Mouse (Mus musculus): ENCODE results near the gene Tmod2. TPM values are rescaled to one million over a fixed set of nuclear protein-coding genes. Genes with fewer than 3 reads are reported as not detected.
A peak's percentile ranks its signal among the peaks of the same experiment; 100 is the strongest.
"Not testable (repeated sequence)": the region's sequence is repeated elsewhere in the genome, so short reads cannot be mapped to it uniquely, and the experiment has no call there.

Tmod2 gene
- total RNA-seq, 2 experiments from 2014 or later = 3.7 to 5.0 TPM

DNA sequence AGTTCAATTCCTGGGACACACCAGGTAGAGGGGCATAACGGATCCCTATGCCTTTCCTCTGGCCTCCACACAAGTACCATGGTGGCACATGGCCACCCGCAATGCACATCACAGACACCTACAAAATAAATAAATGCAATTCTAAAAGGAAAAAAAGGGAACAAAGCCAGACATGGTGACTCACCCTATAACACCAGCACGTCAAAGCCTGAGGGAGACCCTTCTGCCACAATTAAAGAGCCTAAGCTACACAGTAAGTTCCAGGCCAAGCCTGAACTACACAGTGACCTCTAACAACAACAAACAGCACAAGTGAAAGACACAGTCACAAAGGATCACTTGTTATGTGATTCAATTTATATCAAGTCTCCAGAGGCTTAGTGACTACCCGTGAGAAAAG lies 57.4 kb downstream of the Tmod2 start:
- no peak for DNase-seq (ENCODE audit: low spot score)

DNA sequence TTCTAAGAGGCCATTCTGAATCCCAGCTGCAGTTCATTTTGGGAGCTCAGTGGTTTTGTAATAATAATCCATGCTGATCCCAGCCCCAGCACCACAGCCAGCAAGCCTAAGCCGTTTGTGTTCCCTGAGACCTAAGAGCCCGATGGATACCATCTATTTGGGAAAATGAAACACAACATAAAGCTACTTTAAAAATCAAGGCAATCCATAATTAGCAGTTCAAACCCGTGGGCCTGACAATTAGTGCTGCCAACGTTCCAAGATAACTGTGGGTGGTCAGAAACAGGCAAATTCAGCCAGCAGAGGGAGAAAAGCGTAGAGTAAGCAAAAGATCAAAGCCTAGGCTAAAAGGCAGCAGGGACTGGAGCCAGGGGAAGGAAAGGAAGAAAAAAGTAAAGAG lies 59.8 kb downstream of the Tmod2 start:
- DNase-seq (ENCODE audit: low spot score) = no peak

DNA sequence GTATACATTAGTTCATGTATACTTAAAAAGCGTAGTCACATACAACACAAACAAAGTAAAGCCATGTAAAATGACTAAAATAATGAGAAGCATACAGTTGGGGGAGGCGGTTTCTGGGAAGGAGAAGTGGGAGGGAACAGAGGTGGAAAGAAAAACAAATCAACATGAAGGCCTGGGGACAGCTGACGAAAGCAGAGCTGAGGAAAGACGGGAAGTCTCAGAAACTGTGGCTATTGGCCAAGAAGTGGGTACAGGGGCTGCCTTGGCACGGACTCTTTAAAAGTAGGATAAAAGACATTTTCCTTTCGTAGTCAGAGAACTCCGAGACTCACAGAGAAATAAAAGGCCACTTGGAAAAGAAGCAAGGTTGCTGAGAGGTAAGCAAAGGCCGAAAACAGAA lies 62.1 kb downstream of the Tmod2 start:
- no peak for DNase-seq (ENCODE audit: low spot score)

DNA sequence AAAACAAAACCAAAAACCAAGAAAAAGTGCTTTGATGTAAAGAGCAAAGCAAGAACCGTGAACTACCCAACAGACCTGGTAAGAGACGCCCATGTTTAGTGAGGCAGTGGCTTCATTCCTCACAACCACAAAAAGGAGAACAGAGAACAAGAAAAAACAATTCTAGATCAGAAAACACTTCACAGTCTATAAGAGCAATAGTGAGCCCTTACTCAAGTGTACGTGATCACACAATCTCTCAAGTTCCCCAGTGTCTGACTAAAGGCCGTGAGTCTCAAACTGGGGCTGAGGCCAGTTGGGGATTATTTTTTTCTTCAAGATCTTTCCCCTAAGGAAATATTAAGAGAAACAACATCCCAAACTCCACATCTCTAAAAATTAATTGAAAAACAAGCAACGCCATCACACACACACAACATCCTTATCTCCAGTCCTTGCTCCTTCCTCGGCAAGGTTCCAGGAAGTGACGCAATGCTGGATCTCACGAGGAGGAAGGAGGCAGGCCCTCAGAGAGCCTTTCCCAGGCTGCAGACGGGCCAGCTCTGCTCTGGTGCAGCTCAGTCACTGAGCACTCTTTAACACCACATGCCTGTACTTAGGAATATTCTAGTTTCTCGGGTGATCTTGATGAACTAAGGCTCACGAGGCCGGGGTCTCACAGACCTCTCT lies 64.1 kb downstream of the Tmod2 start:
- DNase-seq (ENCODE audit: low spot score) = peak; percentile 90

DNA sequence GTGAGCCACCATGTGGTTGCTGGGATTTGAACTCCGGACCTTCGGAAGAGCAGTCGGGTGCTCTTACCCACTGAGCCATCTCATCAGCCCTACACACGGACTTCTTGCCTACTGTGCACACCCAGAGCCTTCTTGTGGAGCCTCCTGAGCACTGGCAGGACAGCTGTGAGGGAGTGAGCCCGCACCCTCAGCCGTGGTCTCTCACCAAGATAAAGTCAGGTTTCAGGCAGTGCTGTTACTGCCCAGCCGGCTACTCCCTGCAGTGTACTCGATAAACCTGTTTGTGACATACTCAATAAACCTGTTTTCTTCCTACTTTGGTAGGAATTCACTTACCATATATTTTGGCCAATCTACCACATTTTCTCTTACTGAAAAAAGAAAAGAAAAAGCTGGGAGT lies 65.6 kb downstream of the Tmod2 start:
- DNase-seq (ENCODE audit: low spot score) = no peak

DNA sequence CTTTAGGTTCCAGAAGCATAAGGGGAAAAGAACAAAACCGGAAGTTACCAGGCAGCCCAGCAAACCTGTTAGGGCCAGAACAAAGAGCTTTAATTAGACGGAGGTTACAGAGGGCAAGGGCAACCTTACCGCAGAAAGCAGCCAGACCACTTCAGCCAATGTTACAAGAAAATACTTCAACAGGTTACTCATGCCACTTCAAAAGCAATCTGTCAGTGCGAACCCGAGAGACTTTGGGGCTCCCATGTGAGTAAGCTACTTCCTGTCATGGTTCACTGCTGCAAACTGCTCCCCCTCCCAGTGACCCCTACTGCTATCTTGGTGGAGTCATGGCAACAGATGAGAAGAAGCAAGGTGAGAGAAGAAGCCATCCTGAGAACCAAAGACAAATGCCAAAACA lies 69.6 kb downstream of the Tmod2 start:
- no peak for DNase-seq (ENCODE audit: low spot score)

DNA sequence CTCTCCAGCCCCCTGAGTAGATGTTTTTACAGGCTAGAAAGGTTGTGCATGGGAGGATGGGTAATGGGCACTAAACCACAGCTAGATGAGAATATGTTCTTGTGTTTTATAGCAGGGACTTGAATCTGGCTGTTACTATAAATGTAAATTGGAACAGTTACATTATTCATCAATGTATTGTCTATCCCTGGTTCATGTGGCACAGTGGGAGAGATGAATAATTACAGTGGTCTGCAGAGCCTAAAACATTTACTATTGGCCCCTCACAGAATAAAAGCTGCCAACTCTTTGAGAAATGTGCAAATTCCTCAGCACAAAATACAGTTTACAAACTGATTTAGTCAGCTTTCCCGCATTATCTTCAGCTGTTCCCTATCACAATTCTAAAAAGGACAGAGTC lies 74.7 kb downstream of the Tmod2 start:
- DNase-seq (ENCODE audit: low spot score) = no peak

DNA sequence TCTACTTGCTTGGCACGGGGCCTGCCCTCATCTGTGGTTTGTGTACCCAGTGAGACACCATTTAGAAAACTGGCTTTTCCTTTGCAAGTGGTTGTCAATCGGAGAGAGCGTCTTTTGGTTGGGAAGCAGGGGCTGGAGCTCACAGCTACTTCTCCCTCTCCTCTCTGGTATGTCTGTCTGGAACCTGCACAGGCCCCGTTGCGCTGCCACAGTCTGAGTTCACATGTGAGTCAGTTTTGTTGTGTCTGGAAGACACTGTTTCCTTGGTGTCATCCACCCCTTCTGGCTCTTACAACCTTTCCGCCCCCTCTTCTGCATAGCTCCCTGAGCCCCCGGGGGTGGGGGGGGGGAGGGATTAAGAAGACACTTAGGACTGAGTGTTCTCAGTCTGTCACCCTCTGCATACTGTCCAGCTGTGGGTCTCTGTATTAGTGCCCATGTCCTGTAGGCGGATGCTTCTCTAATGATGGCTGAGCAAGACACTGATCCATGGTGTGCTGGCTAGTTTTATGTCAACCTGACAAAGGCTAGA lies 76.6 kb downstream of the Tmod2 start:
- DNase-seq (ENCODE audit: low spot score) = no peak

DNA sequence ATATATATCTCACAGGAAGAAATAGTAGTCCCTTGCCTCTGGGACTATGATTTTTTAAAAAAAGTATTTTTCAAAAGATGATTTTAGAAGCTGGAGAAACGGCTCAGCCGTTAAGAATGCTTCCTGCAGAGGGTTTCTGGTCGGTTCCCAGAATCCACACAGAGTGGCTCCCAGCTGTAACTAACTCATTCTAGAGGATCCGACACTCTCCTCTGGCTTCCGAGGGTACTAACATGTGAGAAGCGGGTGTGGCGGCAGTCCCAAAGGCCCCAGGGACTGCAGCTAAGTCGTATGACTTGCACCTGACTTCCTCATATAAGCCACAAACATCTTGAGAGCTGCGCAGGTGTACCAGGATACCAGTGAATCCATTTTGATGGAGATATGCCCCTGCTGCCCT lies 78.1 kb downstream of the Tmod2 start:
- DNase-seq (ENCODE audit: low spot score) = not testable (repeated sequence)

DNA sequence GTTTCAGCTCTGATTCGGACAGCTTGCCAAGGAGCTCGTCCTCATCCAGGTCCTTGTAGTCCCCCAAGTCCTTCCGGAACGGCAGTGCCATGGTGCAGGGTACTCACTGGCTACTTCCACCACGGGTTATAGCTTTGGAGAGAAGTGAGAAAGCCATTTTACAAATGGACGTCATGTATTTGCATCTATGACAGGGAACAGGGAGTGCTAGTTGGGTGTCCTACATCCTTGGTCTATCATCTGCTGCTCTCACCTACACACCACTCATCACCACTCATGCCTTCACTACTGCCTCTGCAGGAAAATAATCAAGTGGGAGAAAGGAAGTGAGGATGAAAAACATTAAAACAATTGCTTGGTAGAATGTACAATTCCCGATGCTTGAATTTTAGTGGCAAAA lies 78.7 kb downstream of the Tmod2 start:
- no peak for DNase-seq (ENCODE audit: low spot score)

DNA sequence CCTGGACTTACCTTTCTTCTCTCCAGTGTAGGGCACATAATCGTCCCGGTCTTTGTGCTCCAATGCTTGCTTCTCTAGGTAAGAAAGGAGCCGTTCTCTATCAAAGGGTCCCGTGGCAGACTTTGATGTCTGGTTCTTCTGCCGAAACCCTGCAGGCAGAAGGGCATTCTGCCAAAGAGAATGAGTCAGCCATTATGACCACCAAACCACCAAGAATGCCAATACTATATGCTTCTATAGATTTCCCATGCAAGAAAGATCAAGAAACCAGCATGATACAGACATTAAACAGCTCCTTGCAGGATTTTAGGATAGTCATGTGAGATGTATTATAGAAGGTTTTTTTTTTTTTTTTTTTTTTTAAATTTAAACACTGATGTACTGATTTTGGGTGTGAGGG lies 81.8 kb downstream of the Tmod2 start:
- no peak for DNase-seq (ENCODE audit: low spot score)

DNA sequence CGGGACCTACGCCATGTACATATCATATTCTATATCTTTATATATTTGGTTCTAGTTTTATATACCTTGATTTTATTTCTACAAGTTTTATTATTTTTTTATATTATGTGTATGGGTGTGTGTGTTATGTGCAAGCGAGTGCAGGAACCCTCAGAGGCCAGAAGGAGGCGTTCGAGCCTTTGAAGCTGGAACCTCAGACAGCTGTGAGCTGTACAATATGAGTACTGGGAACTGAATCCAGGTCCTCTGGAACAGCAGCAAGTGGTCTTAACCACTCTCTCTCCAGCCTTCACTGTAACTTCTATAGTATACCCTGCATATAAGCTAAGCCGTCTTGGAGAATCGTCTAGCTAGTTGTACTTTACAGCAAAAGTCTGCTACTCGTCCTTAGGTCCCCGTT lies 83.0 kb downstream of the Tmod2 start:
- DNase-seq (ENCODE audit: low spot score) = no peak

DNA sequence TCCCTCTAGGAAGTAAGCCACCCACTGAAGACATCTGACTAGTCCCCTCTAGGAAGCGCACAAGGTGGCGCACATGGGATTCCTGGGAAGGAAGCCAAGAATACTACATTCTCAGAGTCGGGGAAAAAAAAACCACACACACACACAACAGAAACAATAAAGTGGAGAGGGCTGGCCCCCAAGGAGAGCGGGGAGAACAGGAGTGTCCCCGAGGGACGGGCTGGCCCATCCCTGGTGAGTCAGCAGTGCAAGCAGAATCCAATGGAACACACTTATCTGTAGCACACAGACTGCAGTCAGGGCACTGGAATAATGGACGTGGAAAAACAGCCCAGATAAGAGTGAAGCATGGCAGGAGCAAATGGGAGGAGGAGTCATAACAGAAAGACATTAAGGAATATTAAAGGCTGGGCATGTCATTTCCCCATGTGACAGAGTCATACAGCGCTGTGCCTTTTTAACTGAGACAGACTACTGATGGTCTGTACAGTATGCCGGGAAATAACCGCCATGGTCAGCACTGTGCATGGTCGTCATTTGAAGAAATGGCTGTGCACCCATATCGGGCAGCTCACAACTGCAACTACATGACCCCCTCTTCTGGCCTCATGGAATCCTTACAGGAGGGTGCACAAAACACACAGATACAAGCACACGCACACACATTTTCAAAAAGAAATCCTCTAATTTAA lies 83.6 kb downstream of the Tmod2 start:
- DNase-seq (ENCODE audit: low spot score) = peak; percentile 32

DNA sequence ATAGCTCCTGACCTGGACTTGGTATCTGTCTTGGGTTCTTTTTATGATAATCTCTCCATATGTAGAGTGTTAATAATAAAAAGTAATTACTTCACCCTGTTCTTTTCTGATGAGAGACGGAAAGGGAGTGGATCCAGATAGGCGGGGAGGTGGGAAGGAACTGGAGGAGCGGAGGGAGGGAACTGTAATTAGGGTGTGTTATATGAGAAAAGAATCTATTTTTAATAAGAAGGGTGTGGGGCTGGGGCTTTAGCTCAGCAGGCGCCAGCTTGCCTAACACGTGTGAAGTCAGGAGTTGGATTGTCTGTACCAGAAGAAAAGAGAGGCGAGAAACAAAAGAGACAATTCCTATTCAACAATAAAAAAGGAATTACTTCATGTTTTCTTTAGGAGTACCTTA lies 87.5 kb downstream of the Tmod2 start:
- DNase-seq (ENCODE audit: low spot score) = peak; percentile 51

DNA sequence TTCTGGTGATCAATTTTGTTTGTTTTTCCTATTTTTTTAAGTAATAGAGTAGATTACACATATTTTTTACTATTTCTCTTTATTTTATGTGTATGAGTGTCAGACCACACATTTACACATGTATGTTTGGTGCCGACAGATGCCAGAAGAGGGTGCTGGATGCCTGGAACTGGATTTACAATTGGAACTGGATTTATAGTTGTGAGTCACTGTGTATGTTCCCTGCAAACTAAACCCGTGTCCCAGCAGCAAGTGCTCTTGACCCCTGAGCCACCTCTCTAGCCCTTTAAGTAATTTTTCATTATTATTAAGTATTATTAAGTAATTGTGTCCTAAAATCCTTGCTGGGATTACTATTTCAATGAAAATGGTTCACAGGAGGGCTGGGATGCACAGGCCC lies 88.9 kb downstream of the Tmod2 start:
- DNase-seq (ENCODE audit: low spot score) = no peak

DNA sequence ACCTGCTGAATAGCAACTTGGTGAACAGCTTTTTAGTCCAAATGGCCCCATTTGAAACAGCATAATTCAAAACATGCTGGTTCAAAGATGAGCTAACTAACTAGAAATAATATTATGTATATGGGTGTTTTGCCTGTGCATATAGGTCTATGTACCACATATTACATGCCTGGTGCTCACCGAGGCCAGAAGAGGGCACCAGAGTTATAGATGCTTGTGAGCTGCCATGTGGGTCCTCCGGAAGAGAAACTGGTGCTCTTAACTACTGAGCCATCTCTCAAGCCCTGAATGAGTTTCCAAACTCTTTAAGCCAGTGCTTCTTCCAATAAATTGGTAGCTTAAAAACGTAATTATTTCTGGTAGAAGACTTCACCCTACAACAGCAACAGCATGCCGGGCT lies 89.3 kb downstream of the Tmod2 start:
- DNase-seq (ENCODE audit: low spot score) = peak; percentile 59

DNA sequence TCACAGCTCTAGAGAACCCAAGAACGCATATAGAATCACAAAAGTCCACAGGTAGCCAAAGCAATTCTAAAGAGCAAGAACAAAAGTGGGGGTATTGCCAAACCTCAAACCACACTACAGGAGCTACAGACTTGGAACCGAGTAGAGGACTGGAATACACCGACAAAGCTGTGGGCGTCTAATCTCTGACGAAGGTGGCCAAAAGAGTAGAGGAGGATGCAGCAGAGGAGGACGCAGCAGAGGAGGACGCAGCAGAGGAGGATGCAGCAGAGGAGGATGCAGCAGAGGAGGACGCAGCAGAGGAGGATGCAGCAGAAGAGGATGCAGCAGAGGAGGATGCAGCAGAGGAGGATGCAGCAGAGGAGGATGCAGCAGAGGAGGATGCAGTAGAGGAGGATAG lies 90.2 kb downstream of the Tmod2 start:
- DNase-seq (ENCODE audit: low spot score) = no peak

DNA sequence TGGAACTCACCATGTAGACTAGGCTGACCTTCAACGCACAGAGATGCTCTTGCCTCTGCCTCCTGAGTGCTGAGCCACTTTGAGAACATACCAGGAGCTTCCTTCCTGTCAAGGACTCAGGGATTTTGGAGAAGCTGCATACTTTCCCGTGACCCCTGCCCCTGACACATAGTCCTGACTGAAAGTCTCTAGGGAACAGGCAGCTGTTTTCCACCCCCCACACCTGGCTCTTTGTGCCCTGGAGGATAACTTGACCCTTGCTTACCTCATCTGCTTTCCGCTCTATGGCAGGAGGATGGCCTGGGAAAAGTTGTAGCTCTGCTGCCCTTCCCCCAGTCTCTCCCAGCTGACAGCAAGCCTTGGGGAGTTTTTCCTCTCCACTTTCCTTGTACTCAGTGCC lies 93.4 kb downstream of the Tmod2 start:
- no peak for DNase-seq (ENCODE audit: low spot score)

Other genes with a start within 250 kb of the Tmod2 start
- 10 to 100 TPM; 26.1 to 26.7 TPM for gene Mapk6, start 201.3 kb downstream of the Tmod2 start, total RNA-seq (2021)
- gene Leo1, start 169.8 kb downstream of the Tmod2 start, total RNA-seq (2021) = 10 to 100 TPM; 24.0 to 27.5 TPM
- gene Tmod3, start 51.7 kb downstream of the Tmod2 start, total RNA-seq (2021) = 10 to 100 TPM; 14.2 to 26.3 TPM
- gene Lysmd2, start 14.4 kb upstream of the Tmod2 start, total RNA-seq (2021) = 1 to 10 TPM; 4.8 to 7.6 TPM
- 1 to 10 TPM in 1 of 2 experiments, under 1 TPM in 1; 0.93 to 1.6 TPM for gene Scg3, start 72.7 kb upstream of the Tmod2 start, total RNA-seq (2021)
- gene Bmp5, start 164.0 kb upstream of the Tmod2 start, total RNA-seq (2021) = 1 to 10 TPM; 1.2 to 2.2 TPM